Mouse (Mus musculus) neutrophil, adult 5-6 weeks (primary cell): ENCODE data around the gene Obox1. TPM values are rescaled to one million over a fixed set of nuclear protein-coding genes. Genes with fewer than 3 reads are reported as not detected.
"Not testable (repeated sequence)": the region's sequence is repeated elsewhere in the genome, so short reads cannot be mapped to it uniquely, and the experiment has no call there.

ENCODE experiments used
- ATAC-seq: fragments of 151-379, 151-347 bp; 2 replicates; pipeline ENCODE4 v1.8.0; 2017; ENCODE audit warnings: mild to moderate bottlenecking, moderate TSS enrichment; ENCODE audit not compliant: insufficient number of reproducible peaks, poor library complexity, low FRiP score, severe bottlenecking; ENCODE audit errors: extremely low read depth
- total RNA-seq: library from RNA; stranded (forward); fragments of 200-1000 nt; gene quantifications from 2 replicates; pipeline ENCODE4 v1.2.3, GENCODE M21; 2017

Gene Obox1
- not detected in 2 replicates for total RNA-seq

DNA sequence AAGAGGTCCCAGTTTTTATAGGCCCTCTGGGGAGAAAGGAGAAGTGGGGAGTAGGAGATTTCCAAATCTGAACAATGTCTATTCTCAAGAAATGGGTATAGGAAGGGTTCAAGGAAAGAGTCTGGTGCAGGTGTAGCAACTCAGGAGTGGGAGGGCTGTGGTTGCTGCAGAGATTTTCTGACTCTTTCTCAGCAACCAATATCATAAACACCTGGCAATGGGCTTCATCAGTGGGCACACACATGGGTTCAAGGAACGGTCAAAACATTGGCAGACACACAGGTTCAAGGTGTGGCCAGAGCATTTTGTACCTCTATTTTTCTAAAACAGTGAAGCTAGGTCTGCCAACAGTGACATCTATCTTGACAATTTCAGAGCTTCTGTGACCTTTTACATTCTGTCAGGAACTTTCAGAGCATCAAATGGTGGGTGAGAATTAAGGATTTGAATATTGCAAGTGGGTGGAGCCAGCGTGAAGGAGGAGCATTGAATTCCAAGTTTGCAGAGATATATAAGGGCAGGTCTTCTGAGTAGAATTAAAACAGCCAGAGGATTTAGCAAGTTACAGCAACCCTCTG is at the start of gene Obox1, which contains the start of gene Obox2:
TSS of gene Obox1 (plus strand) at position 528 of the 578 bp plus-strand sequence.
TSS of gene Obox2 (plus strand) at position 301 of the 578 bp plus-strand sequence.
- not testable (repeated sequence) for ATAC-seq

DNA sequence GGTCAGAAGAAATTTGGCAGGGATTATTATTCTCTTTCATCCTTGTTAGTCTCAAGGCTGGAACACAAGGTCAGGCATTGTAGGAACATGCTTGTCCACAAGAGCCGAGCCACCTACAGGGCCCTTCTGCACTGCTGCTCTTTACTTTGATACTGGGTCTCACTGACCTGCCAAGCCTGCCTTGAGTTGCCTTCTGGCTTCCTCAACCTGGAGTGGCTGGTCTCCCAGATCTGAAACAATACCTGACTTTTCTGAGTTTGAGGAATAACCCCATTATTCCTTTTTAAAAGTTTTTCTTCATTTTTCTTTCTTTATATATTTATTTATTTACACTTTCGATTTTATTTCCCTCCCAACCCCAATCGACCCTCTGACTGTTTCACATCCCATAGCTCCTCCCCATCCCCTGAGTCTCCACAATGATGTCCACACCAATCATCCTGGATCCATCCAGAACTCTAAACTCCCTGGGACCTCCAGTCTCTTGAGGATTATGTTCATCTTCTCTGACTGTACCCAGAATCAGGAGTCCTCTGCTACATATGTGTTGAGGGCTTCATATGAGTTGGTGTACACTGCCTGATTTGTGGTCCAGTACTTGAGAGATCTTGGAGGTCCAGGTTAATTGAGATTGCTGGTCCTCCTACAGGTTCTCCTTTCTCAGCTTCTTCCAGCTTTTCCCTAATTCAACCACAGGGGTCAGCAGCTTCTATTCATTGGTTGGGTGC is 10.6 kb downstream of the Obox1 start:
- not testable (repeated sequence) for ATAC-seq

DNA sequence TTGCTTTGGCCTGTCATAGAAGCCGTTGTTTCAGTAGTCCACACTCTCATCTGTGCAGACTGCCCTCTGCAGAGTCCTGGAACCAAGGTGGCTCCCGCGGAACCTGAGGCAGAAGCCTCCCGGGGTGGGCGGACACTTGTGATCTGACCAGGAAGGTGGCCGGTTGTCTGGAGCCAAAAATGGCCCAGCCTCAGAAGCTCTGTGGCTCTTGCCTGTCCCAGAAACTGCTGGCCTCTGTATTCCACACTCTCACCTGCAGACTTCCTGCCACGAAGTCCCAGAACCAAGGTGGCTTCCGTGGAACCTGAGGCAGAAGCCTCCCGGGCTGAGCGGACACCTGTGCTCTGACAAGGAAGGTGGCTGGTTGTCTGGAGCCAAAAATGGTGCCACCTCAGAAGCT is 18.1 kb downstream of the Obox1 start:
- ATAC-seq: not testable (repeated sequence)

DNA sequence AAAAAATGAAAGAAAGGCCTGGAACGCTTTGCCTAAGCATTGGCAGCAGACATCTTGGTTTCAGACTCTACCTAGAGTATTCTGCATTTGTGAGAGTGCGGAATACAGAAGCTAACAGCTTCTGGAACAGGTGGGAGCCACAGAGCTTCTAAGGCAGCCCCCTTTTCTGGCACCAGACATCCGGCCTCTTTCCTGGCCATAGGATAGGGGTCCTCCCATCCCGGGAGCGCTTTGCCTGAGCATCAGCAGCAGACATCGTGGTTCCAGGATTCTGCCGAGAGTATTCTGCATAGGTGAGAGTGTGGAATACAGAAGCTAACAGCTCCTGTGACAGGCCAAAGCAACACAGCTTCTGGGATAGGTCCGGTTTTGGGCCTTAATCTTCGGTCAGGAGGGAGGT is 29.3 kb downstream of the Obox1 start:
- ATAC-seq: not testable (repeated sequence)

DNA sequence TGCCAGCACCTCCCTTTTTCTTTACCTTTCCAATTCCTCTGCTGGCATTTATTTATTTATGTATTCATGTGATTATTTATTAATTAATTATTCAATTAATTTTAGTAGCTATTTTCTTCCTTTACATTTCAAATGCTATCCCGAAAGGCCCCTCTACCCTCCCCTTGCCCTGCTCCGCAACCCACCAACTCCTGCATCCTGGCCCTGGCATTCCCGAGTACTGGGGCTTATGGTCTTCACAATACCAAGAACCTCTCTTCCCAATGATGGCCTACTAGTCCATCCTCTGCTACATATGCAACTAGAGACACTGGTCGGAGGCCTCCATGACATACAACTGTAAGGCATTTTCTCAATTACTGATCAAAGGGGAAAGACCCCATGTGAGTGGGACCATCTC is 36.8 kb downstream of the Obox1 start:
- ATAC-seq: not testable (repeated sequence)

DNA sequence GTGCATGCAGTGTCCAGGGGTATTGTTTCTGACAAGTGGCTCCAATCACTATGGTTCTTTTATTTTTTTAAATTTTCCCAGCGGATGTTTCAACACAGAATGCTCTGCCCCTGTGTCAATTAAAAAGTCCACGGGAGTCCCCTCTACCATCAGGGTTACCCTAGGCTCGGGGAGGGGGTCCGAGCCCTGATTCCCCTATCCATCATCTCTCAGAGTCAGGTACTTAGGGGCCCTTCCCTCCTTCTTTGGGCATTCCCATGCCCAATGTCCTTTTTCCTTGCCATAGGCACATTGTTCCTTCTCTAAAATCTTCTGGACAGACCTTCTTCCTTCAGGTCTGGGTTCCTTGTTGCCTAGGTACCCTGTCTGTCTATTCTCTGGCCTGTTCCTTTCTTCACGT is 120.7 kb downstream of the Obox1 start:
- not testable (repeated sequence) for ATAC-seq

Other genes with a start within 250 kb of the Obox1 start
- gene Obox2, start 227 bp upstream of the Obox1 start, total RNA-seq: 0.49 TPM in 1 of 2 replicates, not detected in the other